Mouse (Mus musculus) gastrocnemius, adult 2 months (tissue): ENCODE measurements around the gene Miga2. TPM values are rescaled to one million over a fixed set of nuclear protein-coding genes. Genes with fewer than 3 reads are reported as not detected.
"Not testable (repeated sequence)": the region's sequence is repeated elsewhere in the genome, so short reads cannot be mapped to it uniquely, and the experiment has no call there.

ENCODE experiments used
- DNase-seq: peaks from one replicate; pipeline ENCODE4 v3.0.0; 2022
- H3K27ac ChIP-seq: fragments of 200-600 bp; 2 replicates; pipeline ENCODE4 v1.8.1; 2022; ENCODE audit warnings: mild to moderate bottlenecking
- H3K4me3 ChIP-seq: fragments of 200-600 bp; 2 replicates; pipeline ENCODE4 v1.8.1; 2022; ENCODE audit warnings: mild to moderate bottlenecking, moderate library complexity
- CTCF ChIP-seq: fragments of 200-600 bp; IDR thresholded peaks from 2 replicates; pipeline ENCODE4 v1.8.1; 2022; ENCODE audit warnings: antibody characterized with exemption, mild to moderate bottlenecking, moderate library complexity
- intact Hi-C: fragments of 180-260 bp; cut with DNase I; formaldehyde crosslinking; loops from one replicate; pipeline ENCODE4 v1.15.1; 2025
- total RNA-seq, 2 experiments: library from RNA; stranded (reverse); gene quantifications; 2 replicates each; pipeline ENCODE4 v1.2.3; 2021

Miga2 gene
- total RNA-seq, 2 experiments from 2014 or later, result 15.5 to 39.0 TPM

- DNase-seq, result peak; percentile 25
- TF ChIP-seq CTCF, result no peak
- peak overlapping the region; percentile 99 for H3K27ac ChIP-seq
- intact Hi-C loops, result no loop called here
- H3K4me3 ChIP-seq, result no peak overlapping the region; the same call in 1 of the 2 replicates
These were observed 43.7 kb downstream of the Miga2 start for GRCm38 (mm10) chr2:30407778-30408177.

- peak; percentile 57 for DNase-seq
- peak overlapping the region; percentile 99 for H3K27ac ChIP-seq
- intact Hi-C loops, result no loop called here
- H3K4me3 ChIP-seq, result peak overlapping the region; percentile 54
- TF ChIP-seq CTCF, result no peak
These were observed 44.5 kb downstream of the Miga2 start for GRCm38 (mm10) chr2:30408452-30409100.

- H3K27ac ChIP-seq, result peak overlapping the region; percentile 99
- DNase-seq, result peak; percentile 87
- peak overlapping the region; percentile 45 for H3K4me3 ChIP-seq
- no peak for TF ChIP-seq CTCF
- intact Hi-C loops, result no loop called here
These were observed 45.6 kb downstream of the Miga2 start for GRCm38 (mm10) chr2:30409454-30410176.

- intact Hi-C loops, result no loop called here
- peak overlapping the region; percentile 99 for H3K27ac ChIP-seq
These were observed 49.3 kb downstream of the Miga2 start for GRCm38 (mm10) chr2:30413038-30413973.

GRCm38 (mm10) chr2:30414101-30414500 is 50.1 kb downstream of the Miga2 start:
- intact Hi-C loops, result no loop called here
- no peak for DNase-seq
- peak overlapping the region; percentile 98 for H3K4me3 ChIP-seq

More at GRCm38 (mm10) chr2:30413038-30413973, 49.3 kb downstream of the Miga2 start:
- DNase-seq, result no peak
- peak overlapping the region; percentile 98 for H3K4me3 ChIP-seq
- TF ChIP-seq CTCF, result no peak

GRCm38 (mm10) chr2:30414681-30415080 is 50.6 kb downstream of the Miga2 start:
- no peak for DNase-seq
- H3K27ac ChIP-seq, result peak overlapping the region; percentile 99
- TF ChIP-seq CTCF, result no peak
- intact Hi-C loops, result no loop called here
- H3K4me3 ChIP-seq, result peak overlapping the region; percentile 98

More at GRCm38 (mm10) chr2:30414101-30414500, 50.1 kb downstream of the Miga2 start:
- peak overlapping the region; percentile 99 for H3K27ac ChIP-seq
- no peak for TF ChIP-seq CTCF

- no peak for TF ChIP-seq CTCF
- DNase-seq, result peak; percentile 99
- intact Hi-C loops, result no loop called here
- peak within 1 kb of the TSS; percentile 99 for H3K27ac ChIP-seq
- peak within 1 kb of the TSS; percentile 98 for H3K4me3 ChIP-seq
These were observed 51.3 kb downstream of the Miga2 start, which contains the start of gene Crat for GRCm38 (mm10) chr2:30415157-30415935. Crat (minus strand) TSS chr2:30415813.

- intact Hi-C loops, result no loop called here
- no peak for TF ChIP-seq CTCF
These were observed 52.1 kb downstream of the Miga2 start, which contains the start of gene Ptpa for GRCm38 (mm10) chr2:30415936-30416648. Ptpa (plus strand) TSS chr2:30416039.

GRCm38 (mm10) chr2:30416649-30416965 is 52.6 kb downstream of the Miga2 start:
- no peak for TF ChIP-seq CTCF
- Histone ChIP-seq H3K4me3 (peak overlapping the region; percentile 98), H3K27ac (peak overlapping the region; percentile 99)
- intact Hi-C loops, result no loop called here
- no peak for DNase-seq

More at GRCm38 (mm10) chr2:30415936-30416648, 52.1 kb downstream of the Miga2 start, which contains the start of gene Ptpa:
- peak; percentile 95 for DNase-seq
- Histone ChIP-seq H3K4me3 (peak within 1 kb of the TSS; percentile 98), H3K27ac (peak within 1 kb of the TSS; percentile 99)

GRCm38 (mm10) chr2:30417154-30417553 is 53.1 kb downstream of the Miga2 start:
- peak overlapping the region; percentile 98 for H3K4me3 ChIP-seq
- H3K27ac ChIP-seq, intact Hi-C loops, DNase-seq: not testable (repeated sequence)

- Histone ChIP-seq H3K4me3 (no peak overlapping the region), H3K27ac (no peak overlapping the region)
- intact Hi-C loops, result no loop called here
- TF ChIP-seq CTCF, result no peak
- no peak for DNase-seq
These were observed 53.6 kb downstream of the Miga2 start for GRCm38 (mm10) chr2:30417595-30418165.
